Mouse (Mus musculus) heart, postnatal 0 days (tissue): ENCODE data around the gene Tbc1d5.

ENCODE experiments used
- CTCF ChIP-seq: IDR thresholded peaks from 2 replicates; pipeline ENCODE4 v1.5.1; 2016; ENCODE audit warnings: antibody characterized with exemption, control low read depth, low read depth
- EP300 ChIP-seq: IDR thresholded peaks from 2 replicates; pipeline ENCODE4 v1.6.1; 2016; ENCODE audit warnings: antibody characterized with exemption, low read depth

- TF ChIP-seq CTCF (no peak), EP300 (no peak)
Observed at GRCm38 (mm10) chr17:50906630-50907029, 272.5 kb downstream of the Tbc1d5 start.
